Mouse (Mus musculus) cerebellum, adult 8-10 months (tissue): Measurements from ENCODE around the gene Ssbp3.

ENCODE experiments used
- DNase-seq: peaks from one replicate; pipeline ENCODE4 v3.0.0; 2022

Ssbp3 gene

DNA sequence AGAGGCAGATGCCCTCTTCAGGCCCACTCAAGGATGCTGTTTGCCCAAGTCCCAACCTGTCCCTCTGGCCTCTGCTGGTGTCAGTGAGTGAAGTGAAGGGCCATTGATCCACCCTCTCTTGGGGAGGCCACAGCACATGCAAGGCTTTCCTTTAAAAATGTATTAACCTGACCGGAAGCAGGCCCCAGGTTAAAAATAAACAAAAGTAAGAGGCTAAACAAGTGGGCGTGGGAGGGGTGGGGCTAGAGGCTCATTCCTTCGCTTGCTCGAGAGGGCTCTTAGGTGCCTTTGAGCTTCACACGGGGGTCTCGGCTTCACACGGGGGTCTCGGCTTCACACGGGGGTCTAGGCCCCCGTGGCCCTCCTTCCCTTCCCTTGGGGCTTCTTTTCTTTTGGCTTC lies 54.5 kb downstream of the Ssbp3 start:
- no peak for DNase-seq

GRCm38 (mm10) chr4:106966443-106966842 lies 55.9 kb downstream of the Ssbp3 start:
- DNase-seq, result no peak

DNA sequence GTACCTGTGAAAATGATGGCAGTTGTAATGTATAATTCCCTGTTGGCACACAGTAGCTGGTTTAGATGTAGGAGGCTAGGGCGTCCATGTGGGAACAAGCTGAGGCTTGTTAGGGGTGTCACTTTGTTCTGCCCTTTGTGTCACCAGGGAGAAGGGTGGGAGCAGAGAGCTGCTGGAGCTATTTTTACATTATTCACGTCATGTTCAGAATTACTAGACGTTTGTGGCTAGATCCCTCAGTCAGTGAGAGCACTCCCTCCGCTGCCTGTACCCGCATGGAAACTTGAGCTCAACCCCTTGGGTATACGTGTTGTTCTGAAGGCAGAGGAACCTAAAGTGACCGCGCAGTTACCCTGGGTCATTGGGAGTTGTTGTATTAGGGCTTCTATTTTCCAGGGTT lies 58.4 kb downstream of the Ssbp3 start:
- no peak for DNase-seq

DNA sequence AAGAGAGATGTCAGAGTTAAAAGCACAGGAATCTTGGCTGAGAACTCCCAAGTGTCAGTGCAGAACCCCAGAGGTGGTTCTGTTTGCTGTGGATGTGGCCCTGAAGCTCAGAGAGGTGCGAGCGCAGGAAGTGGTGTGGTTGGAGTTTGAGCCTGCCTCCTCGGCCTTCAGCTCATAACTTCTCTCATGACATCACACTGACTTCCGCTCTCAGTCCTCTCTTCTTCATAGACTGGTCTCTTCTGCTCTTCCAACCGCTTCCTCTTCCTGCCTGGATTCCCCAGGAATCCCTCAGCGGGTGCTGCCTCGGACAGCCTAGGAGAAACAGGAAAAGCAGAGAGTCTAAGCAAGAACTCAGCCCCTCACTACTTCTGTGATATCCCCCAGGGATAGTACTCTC lies 60.3 kb downstream of the Ssbp3 start:
- no peak for DNase-seq

DNA sequence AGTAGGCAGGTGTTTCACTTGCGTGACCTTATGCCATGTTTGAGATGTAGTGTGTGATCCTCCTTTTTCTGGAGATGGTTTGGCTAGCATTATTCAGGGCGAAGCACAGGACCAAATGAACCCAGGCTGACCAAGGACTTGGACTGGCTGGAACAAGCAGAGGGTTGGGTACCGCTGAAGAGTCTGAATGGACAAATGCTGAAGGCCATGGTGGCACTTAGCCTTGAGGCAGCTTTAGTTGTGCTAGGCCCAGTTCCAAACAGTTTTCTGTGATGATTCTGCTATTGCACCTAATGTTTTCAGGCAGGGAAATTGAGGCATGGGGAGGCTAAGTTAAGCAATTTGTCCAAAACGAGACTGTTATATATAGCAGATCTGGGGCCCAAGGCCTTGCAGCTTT lies 61.6 kb downstream of the Ssbp3 start:
- DNase-seq, result no peak

DNA sequence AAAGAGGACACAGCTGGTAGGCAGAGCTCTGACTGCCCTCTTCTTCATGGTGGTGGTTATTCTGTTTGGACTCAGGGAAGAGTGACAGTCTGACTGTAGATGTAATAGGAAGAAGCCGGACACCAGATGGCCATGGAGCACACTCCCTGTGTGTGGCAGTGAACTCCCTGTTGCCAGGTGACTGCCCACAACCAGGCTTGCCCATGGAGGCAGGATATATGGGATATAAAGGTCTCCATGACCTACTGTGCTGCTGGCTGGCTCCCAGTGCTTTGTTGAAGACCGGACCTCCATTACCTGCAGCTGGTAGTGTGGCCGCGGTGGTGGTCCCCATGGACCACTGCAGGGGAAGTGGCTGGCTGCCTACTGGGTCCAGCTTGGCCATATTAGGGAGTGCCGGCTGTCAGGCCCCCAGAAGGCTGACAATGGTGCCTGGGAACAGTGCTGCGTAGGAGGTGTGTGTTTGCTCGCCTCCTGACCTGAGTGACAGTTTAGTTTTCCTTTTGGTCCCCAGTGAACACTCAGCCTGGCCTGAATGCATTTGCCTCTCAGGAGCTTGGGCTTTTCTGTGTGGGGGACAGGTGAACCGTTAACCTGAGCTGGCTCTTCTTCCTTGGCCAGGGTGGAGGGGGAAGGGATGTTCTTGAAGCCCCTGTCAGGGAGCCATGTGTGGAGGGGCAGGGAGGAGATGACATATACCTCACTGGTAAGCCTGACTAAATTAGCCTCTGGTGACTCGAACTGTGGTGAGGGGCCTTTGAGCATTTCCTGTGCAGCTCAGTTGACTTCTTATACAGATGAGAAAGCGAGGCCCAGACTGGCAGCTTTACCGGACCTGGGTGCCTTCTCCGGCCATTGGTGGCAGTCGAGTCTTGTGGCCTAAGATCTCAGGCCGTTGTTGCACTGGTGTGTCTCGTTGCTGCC lies 62.2 kb downstream of the Ssbp3 start:
- DNase-seq, result peak; percentile 78

DNA sequence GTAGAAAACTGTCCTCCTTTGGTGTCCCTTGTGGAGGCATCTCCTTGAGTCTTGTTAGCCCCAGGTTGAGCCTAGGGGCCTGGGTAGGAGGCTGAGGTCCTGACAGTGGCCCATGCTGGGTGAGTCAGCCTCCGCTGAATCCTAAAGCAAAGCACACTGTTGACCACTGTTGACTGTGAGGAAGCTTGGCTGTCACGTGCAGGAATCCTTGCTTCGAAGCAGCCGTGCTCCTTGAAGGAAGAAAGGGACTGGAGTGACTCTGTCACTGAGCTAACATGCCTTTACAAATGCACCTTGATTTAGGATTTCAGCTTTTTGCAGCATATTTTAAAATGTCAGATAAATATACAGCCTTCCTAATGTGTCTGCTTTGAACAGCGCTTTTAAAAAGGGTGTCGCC lies 64.8 kb downstream of the Ssbp3 start:
- DNase-seq, result no peak

GRCm38 (mm10) chr4:106975890-106976289 lies 65.4 kb downstream of the Ssbp3 start:
- no peak for DNase-seq

DNA sequence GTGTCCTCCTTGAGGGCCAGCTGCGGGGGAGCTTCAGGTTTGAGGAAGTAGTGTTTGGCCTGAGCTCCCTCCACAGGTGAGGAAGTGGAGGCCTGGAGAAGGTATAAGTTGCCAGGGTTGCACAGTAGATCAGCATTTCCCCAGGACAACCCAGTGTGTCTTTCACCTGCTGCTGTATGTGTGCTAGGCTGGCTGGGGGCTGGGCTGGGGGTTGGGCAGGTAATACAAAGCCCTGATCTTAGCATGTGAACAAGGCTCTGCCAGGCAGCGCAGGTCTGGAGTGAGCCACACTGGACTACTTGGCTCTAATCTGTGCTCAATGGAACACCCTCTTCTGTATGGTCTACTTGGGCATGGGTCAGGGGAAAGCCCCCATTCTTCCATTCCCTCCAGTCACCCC lies 66.1 kb downstream of the Ssbp3 start:
- DNase-seq, result no peak

- DNase-seq, result no peak
Observed at GRCm38 (mm10) chr4:106977218-106977651, 66.7 kb downstream of the Ssbp3 start.

- no peak for DNase-seq
Observed at GRCm38 (mm10) chr4:106978376-106978775, 67.9 kb downstream of the Ssbp3 start.

DNA sequence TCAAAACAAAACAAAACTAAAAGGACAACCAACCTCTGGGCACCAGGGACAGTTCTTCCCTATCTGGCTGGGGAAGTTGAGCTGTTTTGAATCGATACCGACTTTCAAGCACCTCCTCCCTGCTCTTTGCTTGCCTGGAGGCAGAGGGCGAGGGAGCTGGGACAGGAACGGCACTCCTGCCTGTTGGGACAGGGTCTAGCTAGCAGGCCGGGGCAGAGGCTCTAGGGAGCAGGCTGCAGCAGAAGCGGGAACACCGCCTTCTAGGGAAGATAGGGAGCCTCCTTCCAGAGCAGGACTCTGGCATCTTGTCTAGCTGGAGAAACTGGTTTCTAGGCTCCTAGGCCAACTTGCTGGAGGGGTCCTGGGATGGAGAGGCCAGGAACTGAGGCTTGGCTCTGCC lies 70.2 kb downstream of the Ssbp3 start:
- DNase-seq, result no peak

- no peak for DNase-seq
Observed at GRCm38 (mm10) chr4:106981385-106982103, 71.0 kb downstream of the Ssbp3 start.

DNA sequence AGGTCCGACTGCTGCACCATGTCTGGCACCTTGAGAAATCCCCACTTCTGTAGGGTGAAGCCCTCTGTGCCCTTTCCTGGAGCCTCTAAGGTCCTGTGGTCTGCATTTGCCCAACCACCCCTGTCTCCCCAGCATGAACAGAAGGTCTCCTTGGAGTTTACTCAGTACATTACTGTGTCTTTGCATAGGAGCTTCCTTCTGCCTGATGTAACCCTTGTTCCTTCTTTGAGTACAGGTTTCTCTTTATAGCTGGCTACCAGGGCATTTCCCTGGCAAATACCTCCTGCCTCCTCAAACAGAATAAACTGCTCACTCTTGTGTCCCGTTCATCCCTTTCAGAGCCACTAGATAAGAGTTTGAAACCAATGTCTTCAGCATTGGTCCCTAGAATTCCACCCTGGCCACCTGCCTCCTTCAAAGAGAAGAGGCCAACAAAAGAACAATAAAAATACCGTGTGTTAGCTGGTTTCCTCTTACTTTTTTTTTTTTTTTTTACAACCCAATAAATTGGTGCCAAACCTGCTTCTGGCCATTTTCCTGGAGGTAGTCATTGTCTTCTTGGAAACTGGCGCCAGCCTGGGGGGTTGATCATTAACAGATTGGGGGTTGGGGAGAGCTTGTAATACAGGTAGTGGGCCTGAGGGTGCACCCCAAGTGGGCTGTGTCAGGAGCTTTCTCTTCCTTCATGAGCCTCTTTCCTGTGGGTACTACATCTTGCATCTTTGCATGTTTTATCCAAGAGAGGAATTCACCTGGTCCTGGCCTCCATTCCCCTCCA lies 72.0 kb downstream of the Ssbp3 start:
- no peak for DNase-seq

DNA sequence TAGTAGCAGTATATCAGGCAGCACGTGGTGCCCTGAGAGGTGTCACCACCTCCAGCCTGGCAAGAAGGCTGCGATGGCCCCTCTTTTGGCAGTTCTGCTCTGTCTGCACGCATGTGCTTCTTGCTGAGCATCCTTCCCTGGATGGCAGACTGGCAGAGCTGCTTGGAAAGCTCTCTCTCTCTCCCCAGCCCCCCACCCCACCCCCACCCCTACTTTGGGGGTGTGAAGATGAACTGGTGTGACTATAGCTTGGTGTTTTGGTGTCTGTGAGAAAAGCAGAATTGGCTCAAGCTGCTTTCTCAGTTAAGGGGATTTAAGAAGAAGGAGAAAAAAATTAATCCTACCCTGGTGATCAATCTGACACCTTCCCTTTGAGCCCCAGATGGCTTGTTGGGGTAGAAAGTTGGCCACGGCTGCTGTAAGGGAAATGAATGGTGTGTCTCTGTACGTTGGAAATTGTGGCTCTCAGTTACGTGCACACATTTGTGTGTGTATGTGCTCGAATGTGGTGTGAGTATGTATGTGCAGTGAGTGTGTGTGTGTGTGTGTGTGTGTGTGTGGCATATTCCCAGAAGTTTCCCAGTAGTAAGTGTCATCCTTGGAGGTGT lies 73.5 kb downstream of the Ssbp3 start:
- DNase-seq, result no peak

DNA sequence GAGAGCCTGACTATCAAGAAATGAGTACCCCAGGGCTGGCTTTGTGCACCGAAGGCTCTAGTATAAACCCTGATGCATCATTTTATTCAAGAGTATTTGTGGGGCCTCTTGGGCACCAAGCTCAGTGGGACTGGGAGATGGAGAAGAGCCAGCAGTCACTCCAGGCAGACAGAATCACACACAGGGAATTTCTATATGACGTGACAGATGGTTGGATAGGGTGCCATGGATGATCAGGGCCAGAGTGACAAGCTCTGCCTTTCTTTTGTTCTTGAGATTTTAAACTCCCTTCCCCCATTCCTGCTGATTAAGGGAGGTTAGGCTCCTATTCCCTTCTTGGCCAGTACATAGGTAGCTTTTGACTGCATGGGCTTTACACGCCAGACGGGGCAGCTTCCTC lies 74.8 kb downstream of the Ssbp3 start:
- no peak for DNase-seq

DNA sequence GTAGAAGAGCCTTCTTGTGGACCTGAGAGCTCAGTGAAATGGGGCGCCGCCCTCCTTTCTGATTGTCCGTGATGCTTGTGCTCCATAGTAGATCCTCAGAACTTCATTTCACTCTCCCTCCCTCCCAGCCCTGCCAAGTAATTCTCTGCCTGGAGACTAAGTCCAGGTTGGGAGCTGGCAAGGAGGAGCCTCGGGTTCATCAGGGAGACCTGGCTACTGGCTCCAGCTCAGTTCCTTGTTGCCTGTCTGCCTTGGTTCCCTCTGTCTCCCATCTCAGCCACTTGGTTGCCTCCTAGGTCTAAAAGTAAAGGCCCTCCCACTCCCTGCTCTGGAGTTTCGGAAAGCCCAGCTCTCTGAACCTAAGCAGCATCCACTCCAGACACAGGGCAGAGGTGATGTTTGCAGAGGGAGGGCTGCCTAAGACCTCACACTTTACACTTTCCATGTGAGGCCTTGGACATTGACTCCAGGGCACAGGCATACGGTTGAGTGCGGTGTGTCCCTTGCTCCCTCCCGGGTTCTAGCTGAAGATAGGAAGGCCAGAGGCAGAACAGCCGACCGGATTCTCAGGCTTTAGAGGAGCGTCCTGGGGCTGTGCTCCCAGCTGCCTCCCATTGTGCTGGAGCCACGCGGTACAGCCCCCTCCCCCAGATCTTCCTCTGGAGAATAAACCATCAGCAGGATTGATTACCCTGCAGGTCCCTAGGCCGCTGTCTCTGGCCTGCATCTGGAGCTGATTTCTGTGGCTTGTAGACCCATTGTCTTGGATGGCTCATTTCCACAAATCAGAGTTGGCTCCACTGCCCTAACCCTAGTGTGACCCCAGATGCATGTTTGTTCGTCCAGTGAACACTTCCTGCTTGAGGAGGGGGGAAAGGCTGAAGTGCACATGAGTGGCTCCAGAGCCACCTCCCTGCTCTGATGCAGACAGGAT lies 75.7 kb downstream of the Ssbp3 start:
- DNase-seq, result no peak

GRCm38 (mm10) chr4:106987725-106988364 lies 77.3 kb downstream of the Ssbp3 start:
- peak; percentile 84 for DNase-seq

GRCm38 (mm10) chr4:106988886-106989225 lies 78.4 kb downstream of the Ssbp3 start:
- no peak for DNase-seq

GRCm38 (mm10) chr4:106989226-106989983 lies 78.9 kb downstream of the Ssbp3 start:
- DNase-seq, result peak; percentile 52

- no peak for DNase-seq
Observed at GRCm38 (mm10) chr4:106993053-106993452, 82.6 kb downstream of the Ssbp3 start.
